Mouse (Mus musculus) brain, adult 10 weeks (tissue): ENCODE data around the gene Rhcg. TPM values are rescaled to one million over a fixed set of nuclear protein-coding genes. Genes with fewer than 3 reads are reported as not detected.

Experiments
- polyA plus RNA-seq: library from polyadenylated mRNA; stranded (reverse); fragments of 350-450 nt; fragmentation: Illumina TruSeq; extraction: RNeasy Lipid Tissue Mini Kit (QIAGEN cat#74804); gene quantifications from one replicate; pipeline ENCODE4 v1.2.3, GENCODE M21; 2015; ENCODE audit warnings: low read depth, low replicate concordance

Rhcg gene
- 0.70 TPM for polyA plus RNA-seq

GRCm38 (mm10) chr7:79617418-79617817 lies at the start of gene Rhcg:
Gene Rhcg (minus strand): TSS chr7:79617657.

DNA sequence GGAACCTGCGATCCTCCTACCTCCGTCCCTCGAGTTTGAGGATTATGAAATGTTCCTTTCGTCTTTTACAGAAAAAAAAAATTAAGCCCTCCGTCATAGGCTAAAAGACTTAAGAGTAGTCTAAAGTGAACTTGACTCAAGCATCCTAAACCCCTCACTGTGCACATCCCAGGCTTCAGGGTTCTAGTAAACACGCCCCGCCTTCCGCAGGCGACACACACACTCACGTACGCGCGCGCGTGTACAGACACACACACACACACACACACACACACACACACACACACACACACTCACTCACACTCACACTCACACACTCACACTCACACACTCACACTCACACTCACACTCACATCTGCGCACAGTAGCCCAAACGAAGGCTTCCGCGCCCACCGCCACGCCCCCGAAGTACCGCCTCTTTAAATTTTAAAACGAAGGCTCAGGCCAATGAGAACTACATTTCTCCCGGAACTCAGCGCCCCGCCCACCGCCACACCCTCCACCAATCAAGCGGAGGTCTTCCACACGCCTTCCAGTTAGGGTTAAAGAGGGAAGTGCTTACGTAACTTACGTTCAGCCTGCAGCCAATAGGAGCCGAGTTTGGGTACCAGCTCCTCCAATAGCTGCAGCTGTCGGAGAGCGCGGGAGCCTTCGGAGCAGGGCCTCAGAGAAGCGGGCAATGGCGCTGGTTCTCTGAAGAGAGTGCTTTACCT lies 42.3 kb upstream of the Rhcg start, which contains the start of gene Ticrr:
Ticrr (plus strand) TSS at position 619 of the 713 bp plus-strand sequence.

Other genes with a start within 250 kb of the Rhcg start
- 21.4 TPM for gene Rlbp1, start 230.6 kb downstream of the Rhcg start, polyA plus RNA-seq
- 0.33 TPM for gene Fanci, start 225.7 kb downstream of the Rhcg start, polyA plus RNA-seq
- gene Polg, start 151.3 kb downstream of the Rhcg start, polyA plus RNA-seq: 50.3 TPM
- gene Ticrr, start 42.5 kb upstream of the Rhcg start, polyA plus RNA-seq: not detected
- 0.98 TPM for gene Kif7, start 98.1 kb upstream of the Rhcg start, polyA plus RNA-seq
- not detected for gene Plin1, start 115.2 kb upstream of the Rhcg start, polyA plus RNA-seq
- 16.8 TPM for gene Pex11a, start 125.5 kb upstream of the Rhcg start, polyA plus RNA-seq
- gene Wdr93, start 125.5 kb upstream of the Rhcg start, polyA plus RNA-seq: 0.83 TPM
- gene Mesp1, start 176.1 kb upstream of the Rhcg start, polyA plus RNA-seq: not detected
- 0.39 TPM for gene Mesp2, start 193.1 kb upstream of the Rhcg start, polyA plus RNA-seq
- 3.5 TPM for gene Anpep, start 243.4 kb upstream of the Rhcg start, polyA plus RNA-seq